Comparison of ENCODE assay signal across 10 mouse cellular contexts in the genomic region with DNA sequence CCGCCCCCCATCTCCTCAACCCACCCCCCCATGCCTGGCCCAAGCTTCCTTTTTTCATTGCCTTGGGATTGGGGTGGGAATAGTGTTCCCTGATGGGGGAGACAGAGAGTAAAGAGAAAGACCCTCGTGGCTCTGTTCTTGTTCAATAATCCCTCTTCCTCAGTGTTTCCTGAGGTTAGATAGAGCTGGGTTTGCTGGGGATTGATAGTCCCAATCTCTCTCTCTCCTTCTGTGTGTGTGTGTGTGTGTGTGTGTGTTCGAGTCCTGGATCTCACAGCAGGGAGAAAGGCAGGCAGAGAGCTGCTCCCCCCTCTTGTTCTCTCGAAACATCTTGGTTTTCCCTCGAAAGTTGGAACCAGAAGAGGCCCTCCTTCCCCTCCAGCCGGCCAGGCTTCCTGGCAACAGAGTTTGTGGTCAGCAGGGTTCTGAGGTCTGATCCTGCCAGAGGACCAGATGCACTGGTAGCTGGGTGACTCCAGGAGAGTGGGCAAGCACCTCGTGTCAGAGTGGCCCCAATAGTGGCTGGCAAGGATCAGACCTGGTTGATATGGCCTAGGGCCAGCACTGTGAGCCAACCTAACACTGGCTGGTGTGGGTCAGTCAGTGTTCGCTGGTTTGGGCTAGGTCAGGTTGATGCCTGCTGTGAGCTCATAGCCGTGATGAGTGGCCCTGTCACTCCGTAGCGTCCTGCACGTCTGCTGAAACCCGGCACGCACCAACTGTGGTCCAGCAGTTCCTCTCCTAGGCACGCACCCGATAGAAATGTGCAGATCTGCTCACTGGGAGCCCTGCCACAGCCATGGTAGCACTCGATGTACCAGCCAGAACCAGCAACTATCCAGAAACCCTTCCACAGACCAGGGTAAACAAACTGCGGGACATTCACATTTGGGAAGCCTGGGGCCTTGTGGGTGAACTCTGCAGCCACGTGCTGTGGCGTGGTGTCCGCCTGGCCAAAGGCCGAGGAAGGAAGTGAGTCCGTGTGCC. TPM values are rescaled to one million over a fixed set of nuclear protein-coding genes. Genes with fewer than 3 reads are reported as not detected.
DNase-seq lines count a peak whose midpoint lies in the region; ATAC-seq and TF ChIP-seq lines count a peak whose summit lies in the region.
"Had no signal": no experiment of that assay in that cellular context is flagged by ENCODE, and none has a peak within 500 bp of the region (broad histone marks: within the 10 kb centered on the region; RNA-seq: fewer than 3 reads in every experiment).

No protein-coding gene starts in this region.

- in situ Hi-C loops in ES-E14 (cut with MboI; ENCODE audit: low sequenced_read_pairs in 2 of 2, unreplicated experiment in 2 of 2): no loop called here

- no peak overlapping the region for H3K4me3 ChIP-seq in heart, embryonic 10.5 days
- no peak overlapping the region for H3K4me3 ChIP-seq in ES-E14 (ENCODE audit: insufficient read depth in 1 of 2, low read depth in 1 of 2, low read length in 2 of 2, poor library complexity in 1 of 2, severe bottlenecking in 1 of 2)
- no peak overlapping the region for H3K4me3 ChIP-seq in liver, embryonic 13.5 days (replicated peaks)

- peaks cover 58% of the 10 kb centered on the region for H3K4me1 ChIP-seq in heart, embryonic 10.5 days
- H3K4me1 ChIP-seq in ES-E14 (ENCODE audit: control insufficient read depth in 2 of 2, insufficient read depth in 2 of 2, low read length in 2 of 2, poor library complexity in 1 of 2): peaks cover 4 to 31% of the 10 kb centered on the region in 2 experiments
- H3K4me1 ChIP-seq in liver, embryonic 13.5 days (replicated peaks): peaks cover 59% of the 10 kb centered on the region

- no peak for DNase-seq in heart, embryonic 10.5 days (ENCODE audit: low spot score)
- no peak for DNase-seq in heart, postnatal 36 days
- DNase-seq in ES-E14 (ENCODE audit: low read depth, low spot score): no peak
- peak; percentile 76 to 77 for DNase-seq in cerebellum, postnatal 14 days
- DNase-seq in liver, embryonic 13.5 days: no peak
- DNase-seq in spleen, postnatal 10 days (ENCODE audit: low spot score in 2 of 2): no peak
- no peak for DNase-seq in urinary bladder, postnatal 25 days (ENCODE audit: low spot score)
- no peak for DNase-seq in T-cell, adult 2 months (ENCODE audit: low spot score)
- DNase-seq: adrenal gland, postnatal 14 days; thymus, adult 18-20 months had no signal

- H3K9ac ChIP-seq in ES-E14 (ENCODE audit: insufficient read depth, low read depth, low read length, poor library complexity, severe bottlenecking): peak overlapping the region; percentile 37; the same call in 1 of the 2 replicates
- 0 out of 2 replicates have a peak overlapping the region, but pooled peaks have one; percentile 31 for H3K9ac ChIP-seq in liver, embryonic 13.5 days

- H3K4me2 ChIP-seq in liver, embryonic 13.5 days: no peak overlapping the region

- no peaks in the 10 kb centered on the region for H3K36me3 ChIP-seq in heart, embryonic 10.5 days
- H3K36me3 ChIP-seq in ES-E14 (ENCODE audit: control insufficient read depth, insufficient read depth, low read length, poor library complexity, severe bottlenecking): no peaks in the 10 kb centered on the region
- no peaks in the 10 kb centered on the region for H3K36me3 ChIP-seq in liver, embryonic 13.5 days

- no peaks in the 10 kb centered on the region for H3K27me3 ChIP-seq in heart, embryonic 10.5 days (ENCODE audit: insufficient read depth, poor library complexity, severe bottlenecking)
- H3K27me3 ChIP-seq in liver, embryonic 13.5 days: no peaks in the 10 kb centered on the region

- no peaks in the 10 kb centered on the region for H3K9me3 ChIP-seq in heart, embryonic 10.5 days
- H3K9me3 ChIP-seq in ES-E14 (ENCODE audit: control insufficient read depth, insufficient read depth, low read depth, low read length): no peaks in the 10 kb centered on the region
- H3K9me3 ChIP-seq in liver, embryonic 13.5 days (replicated peaks): no peaks in the 10 kb centered on the region

- no peak for ATAC-seq in liver, embryonic 13.5 days (ENCODE audit: low read depth)

- H3K27ac ChIP-seq in heart, embryonic 10.5 days: peak overlapping the region; percentile 62
- H3K27ac ChIP-seq in ES-E14 (ENCODE audit: insufficient read depth, low read depth, low read length, poor library complexity, severe bottlenecking): no peak overlapping the region
- peak overlapping the region; percentile 56 for H3K27ac ChIP-seq in liver, embryonic 13.5 days

- 78% methylated on average over 23 of the region's 23 CpGs for WGBS in heart, embryonic 10.5 days
- whole genome bisulfite sequencing in liver, embryonic 13.5 days (ENCODE audit: insufficient replicate concordance): 33% methylated on average over 23 of the region's 23 CpGs

- intact Hi-C loops in heart, postnatal 36 days (cut with DNase I): no loop called here

TF ChIP-seq in ES-E14, 5 proteins besides CTCF, POLR2A, EP300 and RAD21:
- TF ChIP-seq HCFC1 (IDR thresholded peaks at IDR 0.05; ENCODE audit: borderline replicate concordance, insufficient read depth, low read length): no peak
- no peak for TF ChIP-seq MAFK (IDR thresholded peaks at IDR 0.05; ENCODE audit: insufficient read depth, low read depth, low read length)
- TF ChIP-seq ZNF384 (IDR thresholded peaks at IDR 0.05; ENCODE audit: low read depth, low read length): no peak
- TF ChIP-seq ZC3H11A (IDR thresholded peaks at IDR 0.05; ENCODE audit: borderline replicate concordance, low read depth, low read length): no peak
- no peak for TF ChIP-seq CHD2 (IDR thresholded peaks at IDR 0.05; ENCODE audit: low read depth, low read length)

RNA-seq across cellular contexts. Expression of a gene that starts 3.8 kb away (rescaled TPM):
- 438 and 609 TPM in 2 replicates for polyA plus RNA-seq in heart, embryonic 10.5 days (2016; fragmentation: Nextera tagmentation; extraction: Ambion mirVana)
- 10 to 100 TPM; 41.2 to 45.0 TPM for total RNA-seq in heart, postnatal 36 days (2021)
- total RNA-seq in ES-E14 (2012; rRNA removed): 142 and 175 TPM in 2 replicates
- polyA plus RNA-seq in liver, embryonic 13.5 days (2015; fragmentation: Nextera tagmentation; extraction: Ambion mirVana): 226 and 262 TPM in 2 replicates

RNA-seq across cellular contexts. Expression of a gene that starts 13.0 kb away (rescaled TPM):
- polyA plus RNA-seq in heart, embryonic 10.5 days (2016; fragmentation: Nextera tagmentation; extraction: Ambion mirVana): 19.7 and 21.0 TPM in 2 replicates
- total RNA-seq in heart, postnatal 36 days (2021): 10 to 100 TPM in 1 of 2 experiments, 1 to 10 TPM in 1; 7.4 to 10.4 TPM
- 6.8 and 9.2 TPM in 2 replicates for total RNA-seq in ES-E14 (2012; rRNA removed)
- polyA plus RNA-seq in liver, embryonic 13.5 days (2015; fragmentation: Nextera tagmentation; extraction: Ambion mirVana): 13.1 and 13.7 TPM in 2 replicates

RNA-seq across cellular contexts. Expression of a gene that starts 31.3 kb away (rescaled TPM):
- polyA plus RNA-seq in heart, embryonic 10.5 days (2016; fragmentation: Nextera tagmentation; extraction: Ambion mirVana): 0.02 and 0.34 TPM in 2 replicates
- under 1 TPM; 0.11 to 0.14 TPM for total RNA-seq in heart, postnatal 36 days (2021)
- total RNA-seq in ES-E14 (2012; rRNA removed): 0.49 and 0.74 TPM in 2 replicates
- not detected in 2 replicates for polyA plus RNA-seq in liver, embryonic 13.5 days (2015; fragmentation: Nextera tagmentation; extraction: Ambion mirVana)

Comparison
In these comparisons a context has a peak if more than half of its experiments do, and no peak if none do; other contexts are left out.
1. DNase-seq: peak in cerebellum, postnatal 14 days (2 of 2); none in heart, embryonic 10.5 days (single experiment), heart, postnatal 36 days (0 of 2), ES-E14 (single experiment), liver, embryonic 13.5 days (single experiment), spleen, postnatal 10 days (0 of 2), urinary bladder, postnatal 25 days (single experiment) and T-cell, adult 2 months (single experiment).